Mouse (Mus musculus) heart, adult 18-20 months (tissue): Measurements from ENCODE around the gene Ctsd. TPM values are rescaled to one million over a fixed set of nuclear protein-coding genes. Genes with fewer than 3 reads are reported as not detected.
A peak's percentile ranks its signal among the peaks of the same experiment; 100 is the strongest.

Experiments used
- DNase-seq, 2 experiments: peaks; one replicate each; pipeline ENCODE4 v3.0.0; 2021 to 2022; ENCODE audit warnings: mixed read lengths in 1 of 2
- total RNA-seq, 2 experiments: library from RNA; stranded (reverse); gene quantifications; 2 replicates each; pipeline ENCODE4 v1.2.3; 2021

Ctsd gene
- total RNA-seq, 2 experiments from 2014 or later: 997 to 1,066 TPM

DNA sequence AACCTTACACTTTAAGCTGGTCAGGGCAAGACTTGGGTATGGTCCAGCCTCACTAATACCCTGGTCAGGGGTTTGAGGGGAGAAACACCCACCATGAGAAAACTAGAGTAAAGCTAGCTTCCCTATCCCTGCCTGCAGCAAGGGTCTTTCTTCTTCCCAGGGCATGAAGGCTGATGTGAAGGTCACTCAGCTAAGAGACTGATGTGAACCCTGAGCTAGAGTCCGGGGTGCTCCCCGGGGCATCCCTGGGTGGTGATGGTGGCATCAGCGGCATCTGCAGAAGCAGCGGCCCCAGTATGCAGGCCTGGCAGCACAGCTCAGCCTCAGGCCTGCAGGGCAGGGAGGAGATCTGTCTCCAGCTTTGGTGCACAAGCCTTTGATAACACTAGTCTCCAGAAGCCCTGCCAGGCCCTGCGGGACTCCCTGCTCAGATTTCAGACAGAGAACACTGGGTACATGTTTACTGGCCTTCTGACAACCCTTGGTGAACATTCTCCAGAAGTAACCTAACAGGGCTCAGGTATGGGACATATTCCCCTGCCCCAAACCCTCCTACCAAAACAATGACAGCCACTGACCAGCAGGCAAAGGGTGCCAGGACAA lies 13.3 kb downstream of the Ctsd start:
- DNase-seq: peak; percentile 64 to 80

DNA sequence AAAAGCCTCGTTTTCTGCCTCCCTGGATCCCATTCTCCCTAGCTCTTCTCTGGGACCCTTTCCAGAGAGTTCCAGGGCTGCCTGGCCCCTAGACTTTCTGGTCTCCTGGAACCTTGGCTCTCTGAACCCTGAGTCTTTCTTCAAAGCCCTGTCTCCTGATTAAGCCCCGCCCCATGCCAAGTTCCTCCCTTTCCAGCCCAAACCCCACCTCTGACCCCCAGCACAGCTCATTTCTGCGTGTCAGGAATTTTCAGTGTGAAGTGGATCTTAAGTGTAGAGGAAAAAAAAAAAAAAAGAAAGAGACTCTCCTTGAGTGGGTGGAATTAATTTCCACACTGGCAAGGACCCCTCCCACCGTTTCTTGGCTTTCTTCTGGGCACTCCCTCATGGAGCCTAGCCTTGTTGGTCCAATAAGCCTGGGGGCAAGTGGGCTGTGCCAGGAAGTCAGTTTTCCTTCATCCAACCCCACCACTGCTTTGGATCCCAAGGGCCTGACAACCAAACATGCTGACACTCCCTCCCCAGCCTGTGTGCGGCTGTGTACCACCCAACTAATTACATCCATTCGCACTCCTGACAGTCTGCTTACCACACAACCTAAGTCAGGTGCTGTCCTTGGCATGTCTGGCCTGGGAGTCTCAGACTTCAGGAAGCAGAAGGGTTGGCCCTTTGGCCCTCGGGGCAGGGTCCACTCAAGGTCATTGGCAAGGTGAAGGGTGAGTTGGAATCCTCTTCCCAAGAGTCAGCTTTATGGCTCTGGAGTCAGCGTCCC lies 14.0 kb downstream of the Ctsd start, which contains the start of gene Ifitm10:
Gene Ifitm10, minus strand, starts transcription at position 113 of the 772 bp plus-strand sequence.
- DNase-seq: peak in 1 of 2 experiments; percentile 39

DNA sequence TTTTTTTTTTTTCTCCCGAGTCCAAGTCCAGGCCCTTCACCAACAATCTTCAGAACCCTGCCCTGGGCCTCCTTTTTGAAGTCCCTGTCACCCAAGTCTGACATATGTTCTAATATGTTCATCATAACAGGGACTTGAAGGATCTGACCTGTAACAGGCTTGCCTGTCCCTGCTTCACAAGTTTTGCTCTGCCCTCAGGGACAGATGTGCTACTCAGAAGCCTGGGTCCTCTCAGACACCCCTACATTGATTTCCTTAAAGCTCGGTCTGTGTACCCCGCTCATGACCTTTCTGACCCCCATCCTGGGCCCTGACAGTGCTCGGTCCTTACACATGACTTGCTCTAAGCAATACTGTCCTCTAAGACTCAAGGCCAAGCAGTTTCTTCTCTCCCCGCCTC lies 14.8 kb downstream of the Ctsd start:
- DNase-seq: no peak

DNA sequence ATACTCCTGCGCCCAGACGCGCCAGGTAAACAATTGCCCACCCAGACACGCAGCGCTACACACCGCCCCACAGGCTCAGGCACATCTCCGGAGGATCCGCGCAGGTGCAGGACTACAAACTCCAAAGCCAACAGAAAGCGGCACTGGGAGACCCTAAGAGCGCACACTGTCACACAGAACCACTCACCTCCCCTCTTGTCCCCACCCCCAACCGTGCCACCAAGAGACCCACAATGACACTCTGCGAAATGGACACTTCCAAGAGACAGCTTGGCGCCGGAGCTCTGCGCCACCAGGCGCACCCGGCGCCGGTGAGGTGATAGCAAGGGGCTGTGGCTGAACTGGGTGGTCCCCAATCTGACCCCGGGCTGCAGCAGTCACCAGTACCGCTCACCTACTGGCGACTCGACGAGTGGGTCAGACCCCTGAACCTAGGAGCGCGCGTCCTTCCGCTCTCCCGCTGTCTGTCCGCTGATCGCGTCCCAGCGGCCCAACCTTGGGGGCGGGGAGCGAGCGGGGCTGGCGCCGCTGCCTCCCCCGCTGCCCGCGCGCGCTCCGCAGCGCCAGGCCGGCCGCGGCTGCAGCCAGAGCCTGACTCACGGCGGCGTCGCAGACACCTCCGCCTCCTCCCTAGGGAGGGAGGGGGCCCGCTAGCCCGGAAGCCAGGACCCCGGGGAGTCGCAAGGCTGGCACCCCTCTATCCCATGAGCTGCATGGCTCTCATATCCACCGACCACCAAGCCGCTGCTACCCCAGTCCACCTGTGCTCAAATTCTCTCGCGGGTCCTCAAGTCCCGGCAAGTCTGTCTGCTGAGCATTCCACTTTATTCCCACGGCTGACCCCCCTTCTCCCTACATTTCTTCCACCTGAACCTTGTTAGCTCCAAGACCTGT lies 15.8 kb downstream of the Ctsd start:
- DNase-seq: peak; percentile 40 to 51

DNA sequence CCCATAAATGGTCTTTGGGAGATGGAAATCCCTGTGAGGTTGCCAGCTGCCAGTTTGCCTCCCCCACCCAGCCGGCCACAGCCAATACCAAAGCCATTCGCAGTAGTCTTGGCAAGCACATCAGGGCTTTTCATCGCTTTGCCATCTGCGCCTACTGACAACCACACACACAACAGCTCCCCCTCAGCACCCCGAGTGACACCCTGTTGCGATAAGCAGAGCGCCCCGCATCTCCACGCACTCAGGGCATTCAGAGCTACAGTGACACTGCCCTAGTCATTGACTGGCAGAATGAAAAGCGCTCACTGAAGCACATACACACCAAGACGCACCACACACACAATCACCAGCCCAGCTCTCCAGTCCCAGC lies 16.5 kb downstream of the Ctsd start:
- peak in 1 of 2 experiments; percentile 32 for DNase-seq

DNA sequence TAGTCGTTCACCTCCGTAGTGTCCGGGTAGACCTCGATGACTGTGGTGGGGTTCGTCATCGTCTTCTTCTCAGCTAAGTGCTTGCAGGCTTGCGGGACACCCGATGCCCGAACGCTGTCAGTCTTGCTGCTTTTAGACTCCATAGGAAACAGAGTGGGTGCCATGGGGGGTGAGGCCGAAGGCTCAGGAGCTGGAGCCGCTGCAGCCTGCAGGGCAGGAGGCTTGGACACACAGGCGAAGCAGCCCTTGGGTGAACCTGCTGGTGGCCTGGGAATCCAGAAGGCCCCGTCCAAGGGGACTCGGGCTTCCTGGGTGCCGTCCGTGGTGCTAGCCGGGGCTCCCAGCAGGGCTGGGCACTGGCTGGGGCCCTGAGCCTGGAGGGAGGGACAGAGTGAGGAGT lies 16.9 kb downstream of the Ctsd start:
- DNase-seq: no peak

DNA sequence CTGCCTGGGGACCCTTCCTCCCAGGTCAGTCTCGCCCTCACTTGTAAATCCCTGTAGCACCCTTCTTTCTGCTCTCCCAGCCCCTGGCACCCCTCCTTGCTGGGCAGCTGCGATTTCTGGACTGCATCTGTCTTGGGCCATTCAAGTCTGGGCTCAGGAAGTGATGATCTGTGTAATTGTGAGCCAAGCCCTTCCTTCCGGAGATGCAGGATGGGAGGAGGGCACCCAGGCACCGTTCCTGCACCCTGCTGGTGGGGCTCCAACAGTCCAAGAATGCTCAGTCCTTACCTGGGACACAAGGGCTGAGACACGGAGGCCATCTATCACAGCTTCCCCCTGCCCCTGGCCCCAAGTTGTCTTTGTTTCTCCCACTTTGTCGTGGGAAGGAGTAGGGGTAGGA lies 18.0 kb downstream of the Ctsd start:
- DNase-seq: peak; percentile 25 to 43

DNA sequence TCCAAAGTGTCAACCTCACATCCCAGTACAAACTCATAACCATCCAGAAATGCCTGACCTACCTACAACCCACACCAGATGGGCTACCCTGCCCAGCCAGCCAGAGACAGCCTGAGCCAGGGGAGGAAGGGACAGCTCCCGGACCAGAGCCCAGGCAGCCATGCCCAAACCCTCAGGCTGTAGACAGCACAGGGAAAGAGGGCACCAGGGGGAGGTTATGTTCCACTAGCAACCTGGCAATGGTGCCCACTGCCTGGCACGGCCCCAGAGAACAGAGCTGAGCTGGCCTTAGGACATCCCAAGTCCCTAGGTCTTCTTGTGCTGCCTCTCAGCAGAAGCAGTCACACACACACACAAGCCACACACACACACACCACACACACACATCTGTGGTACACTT lies 19.0 kb downstream of the Ctsd start:
- DNase-seq: peak in 1 of 2 experiments; percentile 19

DNA sequence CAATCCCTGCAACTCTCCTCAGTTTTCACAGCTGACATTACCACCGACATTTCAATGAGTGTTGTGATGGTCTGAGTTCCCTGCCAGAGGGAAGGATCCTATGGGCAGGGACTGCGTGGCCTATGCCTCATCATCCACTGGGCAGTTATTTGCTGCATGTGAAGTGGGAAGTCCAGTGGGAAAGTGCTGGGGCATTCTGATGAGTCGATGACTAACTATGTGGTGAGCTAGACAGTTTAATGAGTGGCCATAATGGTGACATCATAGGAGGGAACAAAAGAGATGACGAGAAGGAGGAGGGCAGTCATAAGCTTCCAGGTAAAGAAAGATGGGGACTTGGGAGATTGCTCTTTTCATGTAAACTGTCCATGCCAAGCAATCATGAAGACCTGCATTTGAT lies 24.7 kb downstream of the Ctsd start:
- DNase-seq: no peak

DNA sequence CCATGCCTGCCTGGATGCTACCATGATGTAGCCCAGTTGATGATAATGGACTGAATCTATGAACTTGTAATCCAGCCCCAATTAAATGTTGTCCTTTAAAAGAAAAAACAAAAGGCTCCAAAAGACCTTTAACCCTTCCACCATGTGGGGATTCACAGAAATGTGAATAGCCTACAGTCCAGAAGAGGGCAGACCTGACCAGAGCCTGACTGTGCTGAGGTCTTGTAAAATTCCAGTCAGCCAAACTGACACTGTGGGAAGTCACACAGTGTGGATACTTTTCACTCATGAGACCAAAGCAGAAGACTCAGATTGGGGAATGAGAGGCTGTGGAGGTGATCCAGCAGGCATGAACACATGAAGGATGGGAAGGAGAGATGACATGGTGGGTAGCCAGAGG lies 27.1 kb downstream of the Ctsd start:
- no peak for DNase-seq

DNA sequence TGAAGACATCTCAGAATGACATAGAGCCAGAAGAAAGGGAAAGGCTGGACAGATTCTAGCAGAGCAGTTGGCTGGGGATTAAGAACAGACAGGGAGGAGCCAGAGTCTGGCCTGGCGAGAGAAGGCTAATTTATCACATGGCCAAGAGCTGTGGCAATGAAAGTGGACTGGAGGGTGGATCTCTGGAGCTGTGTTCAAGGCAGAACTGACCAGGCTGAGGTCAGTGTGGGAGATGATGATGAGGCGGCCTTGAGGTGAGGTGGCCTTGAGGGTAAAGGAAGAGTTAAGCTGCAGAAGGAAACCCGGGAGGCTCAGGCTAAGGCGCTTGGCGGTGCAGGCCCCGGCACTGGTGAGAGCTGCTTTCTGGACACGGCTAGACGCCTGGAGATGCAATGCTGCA lies 28.7 kb downstream of the Ctsd start:
- DNase-seq: no peak

DNA sequence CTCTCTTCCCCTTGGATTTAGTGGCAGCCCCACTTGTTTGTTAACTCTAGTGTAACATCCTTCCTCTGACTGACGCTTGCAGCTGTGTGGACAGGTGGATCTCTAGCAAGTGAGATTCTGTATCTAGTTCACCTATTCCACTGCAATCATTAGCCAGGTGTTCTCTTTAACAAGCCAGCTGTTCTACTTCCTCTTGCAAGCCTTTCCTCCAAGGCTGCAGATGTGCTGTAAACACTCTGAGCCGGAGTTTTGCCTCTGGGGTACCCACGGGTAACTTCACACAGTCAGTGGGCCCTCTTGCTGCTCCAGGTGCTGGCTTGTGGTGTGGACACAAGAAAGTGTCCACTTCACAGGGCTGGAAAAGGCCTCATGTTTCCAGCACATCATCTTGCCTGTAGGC lies 30.3 kb downstream of the Ctsd start:
- no peak for DNase-seq

DNA sequence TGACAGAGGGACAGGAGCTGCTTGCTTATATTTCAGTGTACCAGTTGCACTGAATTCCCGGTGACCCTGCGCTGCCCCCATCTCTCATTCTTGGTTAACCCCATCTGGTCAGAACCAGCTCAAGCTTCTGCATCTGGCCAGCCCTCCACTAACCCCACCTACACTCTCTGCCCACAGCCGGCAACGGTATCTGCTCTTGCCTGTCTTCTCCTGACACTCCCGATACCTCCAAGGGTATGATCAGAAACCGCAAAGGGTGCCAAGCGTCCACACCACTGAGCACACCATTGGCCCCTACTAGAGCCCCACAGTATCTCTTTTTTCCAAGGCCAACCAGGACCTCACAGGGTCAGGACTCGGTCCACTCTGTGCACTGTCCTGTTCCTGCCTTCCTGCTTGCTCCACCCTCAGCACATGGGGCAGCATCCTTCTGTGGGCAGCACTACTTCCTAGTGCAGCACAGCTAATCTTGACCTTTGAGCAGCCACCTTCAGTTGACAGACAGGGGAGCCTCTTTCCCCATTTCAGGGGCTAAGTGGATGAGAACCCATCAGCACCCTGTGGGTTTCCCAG lies 33.1 kb downstream of the Ctsd start:
- no peak for DNase-seq

DNA sequence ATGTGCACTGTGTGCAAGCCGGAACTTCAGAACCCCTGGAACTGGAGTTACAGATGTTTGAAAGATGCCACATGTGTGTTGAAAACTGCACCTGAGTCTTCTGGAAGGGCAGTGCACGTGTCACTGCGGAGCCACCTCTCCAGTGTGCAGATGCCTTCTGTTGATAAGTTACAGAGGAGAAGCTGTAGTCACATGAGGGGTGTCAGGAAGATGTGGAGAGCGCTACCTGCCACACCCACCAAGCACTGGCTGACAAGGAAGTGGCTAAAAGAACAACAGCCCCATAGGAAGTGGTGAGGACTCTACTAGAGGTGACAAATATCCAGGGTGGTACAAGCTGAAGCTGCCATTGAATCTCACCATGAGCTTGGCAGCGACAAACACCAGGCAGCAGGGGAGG lies 34.0 kb downstream of the Ctsd start:
- no peak for DNase-seq

DNA sequence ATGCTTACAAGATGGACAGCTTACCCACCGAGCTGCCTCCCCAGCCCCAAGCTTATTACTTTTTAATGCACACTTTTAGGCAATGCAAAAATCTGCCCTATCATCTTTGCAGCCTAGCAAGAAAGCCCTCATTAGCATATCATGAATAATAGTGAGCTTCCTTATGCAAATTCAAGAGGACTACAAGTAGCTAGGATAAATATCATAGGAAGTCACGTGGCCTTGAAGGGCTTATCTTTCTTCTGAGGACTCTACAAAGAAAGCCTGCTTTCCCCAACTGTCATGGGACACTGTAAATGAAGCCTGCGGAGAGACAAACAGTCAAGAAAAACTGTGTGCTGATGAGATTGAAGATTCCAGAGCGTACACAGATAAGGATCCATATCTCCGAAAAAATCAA lies 36.3 kb downstream of the Ctsd start:
- DNase-seq: no peak

DNA sequence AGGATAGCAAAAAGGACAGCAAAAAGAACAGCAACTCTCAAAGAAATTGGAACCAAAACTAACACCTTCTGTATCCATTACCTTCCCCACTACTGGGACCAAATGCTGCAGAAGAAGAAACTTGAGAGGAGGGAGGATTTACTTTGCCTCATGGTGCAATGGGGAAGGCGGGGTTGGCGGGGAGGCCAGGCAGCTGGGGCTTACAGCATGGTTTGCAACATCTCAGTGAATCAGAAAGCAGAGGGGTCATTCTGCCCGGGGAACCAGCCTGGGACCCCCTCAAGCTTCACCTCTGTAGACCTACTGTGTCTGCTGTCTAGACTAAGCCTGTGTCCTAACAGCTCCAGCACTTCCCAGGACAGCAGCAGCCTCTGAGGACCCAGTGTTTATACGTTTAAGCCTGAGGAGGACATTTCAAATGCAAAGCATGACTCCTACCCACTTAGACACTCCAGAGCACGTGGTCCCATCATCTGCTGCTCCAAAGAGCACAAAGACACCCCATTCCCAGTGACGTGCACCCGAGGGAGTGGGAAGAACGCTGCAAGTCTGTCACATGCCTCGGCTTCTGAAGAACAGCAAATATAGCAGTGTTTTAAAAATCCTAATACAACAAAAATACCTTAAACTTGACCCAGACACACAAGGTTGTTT lies 38.4 kb downstream of the Ctsd start:
- DNase-seq: no peak

DNA sequence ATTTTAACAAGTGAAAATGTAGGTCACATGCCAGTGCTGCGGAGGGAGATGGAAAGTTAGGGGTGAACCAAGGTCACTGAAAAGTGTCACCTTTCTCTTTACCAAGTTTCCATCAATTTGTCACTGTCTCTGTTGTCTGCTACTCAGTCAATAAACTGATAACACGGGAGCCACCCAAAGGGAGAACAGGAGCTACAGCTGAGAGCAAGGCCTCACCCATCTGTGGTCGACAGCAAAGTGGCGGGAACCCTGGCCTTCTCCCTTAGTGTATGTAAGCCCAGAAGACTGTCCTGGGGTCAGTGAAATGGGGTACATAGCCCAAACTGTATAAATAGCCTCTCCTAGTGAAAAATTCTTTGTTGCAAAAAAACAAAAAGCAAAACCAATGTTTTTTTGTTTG lies 40.3 kb downstream of the Ctsd start:
- no peak for DNase-seq

DNA sequence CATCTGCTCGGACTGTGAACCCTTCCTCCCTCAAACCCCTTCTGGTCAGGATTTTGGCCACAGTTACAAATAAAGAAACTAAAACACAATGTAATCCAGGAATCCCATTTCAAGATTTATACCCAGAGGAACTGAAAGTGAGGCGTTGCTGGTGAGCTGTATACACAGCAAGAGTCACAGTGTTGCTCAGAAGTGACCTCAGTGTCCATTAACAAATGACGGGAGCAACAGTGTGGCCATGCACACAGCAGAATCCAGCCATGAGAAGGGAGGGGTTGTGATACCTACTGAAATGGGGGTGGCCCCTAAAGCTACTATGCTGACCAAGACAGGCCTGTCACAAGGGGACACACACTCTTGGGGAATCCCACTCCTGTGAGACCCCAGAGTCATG lies 45.6 kb downstream of the Ctsd start:
- DNase-seq: no peak

DNA sequence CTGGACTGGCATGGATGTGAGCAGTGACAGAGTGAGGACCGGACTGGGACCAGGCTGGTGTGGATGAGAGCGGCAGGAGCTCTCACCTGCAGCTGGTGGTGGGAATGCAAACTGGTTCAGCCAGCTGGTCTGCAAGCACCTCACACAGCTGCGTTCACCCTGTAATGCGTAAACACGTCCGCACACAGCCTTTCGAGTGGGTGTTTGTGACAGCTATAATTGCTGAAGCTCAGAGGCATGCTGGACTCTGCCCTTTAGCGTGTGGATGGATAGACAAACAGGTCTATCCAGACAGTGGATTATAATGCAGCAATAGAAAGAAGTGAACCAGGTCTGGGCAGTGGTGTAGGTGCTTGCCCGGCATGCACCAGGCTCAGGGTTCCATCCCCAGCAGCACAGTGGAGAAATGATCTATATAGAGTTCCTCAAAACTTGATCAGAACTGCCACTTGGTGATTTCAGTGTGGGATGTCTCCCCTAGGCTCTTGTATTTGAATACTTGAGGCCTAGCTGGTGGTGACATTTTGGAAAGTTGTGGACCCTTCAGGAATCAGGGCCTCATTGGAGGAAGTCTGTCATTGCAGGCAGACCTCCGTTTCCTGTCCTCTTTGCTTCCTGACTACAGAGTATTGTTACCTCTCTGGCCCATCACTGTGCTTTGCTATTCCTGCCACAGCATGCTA lies 46.1 kb downstream of the Ctsd start:
- no peak for DNase-seq

DNA sequence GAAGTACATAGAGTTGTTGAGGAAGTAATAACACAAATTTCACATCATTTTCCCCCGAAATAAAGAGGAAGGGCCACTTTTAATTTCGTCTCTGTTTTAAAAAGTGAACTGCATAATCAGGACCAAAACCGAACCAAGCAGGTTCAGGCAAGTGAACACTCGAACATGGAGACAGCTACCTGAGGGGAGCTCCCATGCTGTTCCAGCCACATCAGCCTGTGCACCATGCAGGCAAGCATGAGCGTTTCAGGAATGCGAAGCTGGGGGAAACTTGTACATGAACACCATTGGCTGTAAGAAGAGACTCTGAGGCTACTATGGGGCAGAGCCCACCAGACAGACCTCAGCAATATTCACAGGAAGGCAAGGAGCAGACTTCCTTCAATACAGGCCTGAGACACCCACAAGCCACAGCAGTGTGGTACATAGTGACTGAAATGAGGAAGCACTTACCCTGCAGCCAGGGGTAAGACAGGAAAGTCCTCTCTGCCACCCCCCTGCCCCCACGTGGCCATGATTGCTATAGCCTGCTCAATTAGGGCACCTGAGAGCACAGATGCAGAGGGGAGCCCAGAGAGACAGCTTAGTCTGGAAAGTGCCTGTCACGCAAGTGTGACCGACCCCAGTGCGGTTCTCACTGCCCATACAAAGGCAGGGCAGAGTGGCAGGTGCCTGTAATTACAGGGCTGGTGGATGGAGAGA lies 47.4 kb downstream of the Ctsd start:
- peak in 1 of 2 experiments; percentile 26 for DNase-seq

DNA sequence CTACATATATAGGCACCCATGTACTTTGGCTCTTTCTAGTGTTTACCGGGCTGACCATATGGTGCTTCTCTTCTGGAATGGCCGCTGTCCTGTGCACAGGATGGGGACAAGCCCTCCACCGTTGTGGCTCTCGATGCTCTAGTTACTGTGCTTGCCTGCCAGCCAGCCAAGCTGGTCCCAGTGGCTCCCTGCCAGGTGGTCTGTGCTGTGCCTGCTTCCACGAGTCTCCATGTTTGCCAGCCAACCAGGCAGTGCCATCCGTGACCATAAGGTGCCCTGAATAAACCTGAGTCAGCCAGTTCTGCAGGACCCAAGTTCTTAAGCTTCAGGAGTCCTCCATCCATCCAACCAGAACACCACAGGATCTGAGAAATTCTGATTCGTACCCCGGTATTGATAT lies 52.7 kb downstream of the Ctsd start:
- no peak for DNase-seq
